Mouse (Mus musculus) mesoderm, embryonic 11.5 days (tissue): ENCODE measurements around the gene Ngb.

Experiments used
- DNase-seq: peaks from one replicate; pipeline ENCODE4 v3.0.0-alpha.2; 2012; ENCODE audit warnings: low read depth, low spot score

Ngb gene

GRCm38 (mm10) chr12:87091916-87092315 lies 10.4 kb downstream of the Ngb start:
- no peak for DNase-seq

- no peak for DNase-seq
Observed at GRCm38 (mm10) chr12:87089701-87090100, 12.6 kb downstream of the Ngb start.

GRCm38 (mm10) chr12:87089255-87089654 lies 13.1 kb downstream of the Ngb start:
- DNase-seq: no peak

- DNase-seq: no peak
Observed at GRCm38 (mm10) chr12:87088331-87088730, 14.0 kb downstream of the Ngb start.

GRCm38 (mm10) chr12:87087236-87087635 lies 15.1 kb downstream of the Ngb start:
- DNase-seq: no peak

- DNase-seq: no peak
Observed at GRCm38 (mm10) chr12:87082797-87083196, 19.5 kb downstream of the Ngb start.

- DNase-seq: no peak
Observed at GRCm38 (mm10) chr12:87076610-87077009, 25.7 kb downstream of the Ngb start.

GRCm38 (mm10) chr12:87070520-87070919 lies 31.8 kb downstream of the Ngb start:
- DNase-seq: no peak

GRCm38 (mm10) chr12:87066429-87066828 lies 35.9 kb downstream of the Ngb start:
- no peak for DNase-seq

- DNase-seq: no peak
Observed at GRCm38 (mm10) chr12:87065446-87065845, 36.9 kb downstream of the Ngb start.

GRCm38 (mm10) chr12:87057066-87057465 lies 45.3 kb downstream of the Ngb start:
- no peak for DNase-seq

- no peak for DNase-seq
Observed at GRCm38 (mm10) chr12:87054873-87055272, 47.5 kb downstream of the Ngb start.

- DNase-seq: peak; percentile 73
Observed at GRCm38 (mm10) chr12:87052661-87053321, 49.5 kb downstream of the Ngb start.

- no peak for DNase-seq
Observed at GRCm38 (mm10) chr12:87047536-87047935, 54.8 kb downstream of the Ngb start.
